Mouse (Mus musculus) ES-E14 (cell line): ENCODE data around the gene Nphp1. TPM values are rescaled to one million over a fixed set of nuclear protein-coding genes. Genes with fewer than 3 reads are reported as not detected.

Experiments
- DNase-seq: peaks from one replicate; pipeline ENCODE4 v3.0.0-alpha.2; 2013; ENCODE audit warnings: low read depth, low spot score
- H3K27ac ChIP-seq: 2 replicates; pipeline ENCODE4 v1.5.1; 2012; ENCODE audit warnings: low read depth, mild to moderate bottlenecking, low read length, moderate library complexity, mixed read lengths; ENCODE audit not compliant: poor library complexity, insufficient read depth, severe bottlenecking
- H3K36me3 ChIP-seq: 2 replicates; pipeline ENCODE4 v1.6.1; 2012; ENCODE audit warnings: mild to moderate bottlenecking, low read length, moderate library complexity, mixed read lengths; ENCODE audit not compliant: control insufficient read depth, poor library complexity, insufficient read depth, severe bottlenecking
- H3K4me1 ChIP-seq, 2 experiments: fragments of 150-350 bp in 1 of 2; sonication (generic) in 1 of 2; 2 replicates each; pipeline ENCODE4 v1.6.1; 2012; ENCODE audit warnings: low read length in 2 of 2, mild to moderate bottlenecking in 1 of 2, mixed read lengths in 1 of 2; ENCODE audit not compliant: control insufficient read depth in 2 of 2, insufficient read depth in 2 of 2, poor library complexity in 1 of 2
- H3K4me3 ChIP-seq, 2 experiments: fragments of 150-350 bp in 1 of 2; sonication (generic) in 1 of 2; 2 replicates each; pipeline ENCODE4 v1.5.1; 2012; ENCODE audit warnings: low read length in 2 of 2, low read depth in 1 of 2, mild to moderate bottlenecking in 1 of 2, mixed read lengths in 1 of 2; ENCODE audit not compliant: insufficient read depth in 1 of 2, poor library complexity in 1 of 2, severe bottlenecking in 1 of 2
- H3K9ac ChIP-seq: 2 replicates; pipeline ENCODE4 v1.6.1; 2012; ENCODE audit warnings: low read depth, mild to moderate bottlenecking, low read length, mixed read lengths; ENCODE audit not compliant: poor library complexity, insufficient read depth, severe bottlenecking
- H3K9me3 ChIP-seq: fragments of 150-350 bp; sonication (generic); 2 replicates; pipeline ENCODE4 v1.6.1; 2012; ENCODE audit warnings: low read depth, mild to moderate bottlenecking, low read length; ENCODE audit not compliant: control insufficient read depth, insufficient read depth
- CHD2 ChIP-seq: IDR thresholded peaks from 2 replicates; pipeline ENCODE4 v1.6.1; 2014; ENCODE audit warnings: mild to moderate bottlenecking, low read depth, low read length, inconsistent platforms
- HCFC1 ChIP-seq: IDR thresholded peaks from 2 replicates; pipeline ENCODE4 v1.6.1; 2012; ENCODE audit warnings: low read length, inconsistent platforms, borderline replicate concordance; ENCODE audit not compliant: insufficient read depth
- MAFK ChIP-seq: IDR thresholded peaks from 2 replicates; pipeline ENCODE4 v1.6.1; 2014; ENCODE audit warnings: mild to moderate bottlenecking, low read depth, low read length, inconsistent platforms; ENCODE audit not compliant: insufficient read depth
- ZC3H11A ChIP-seq: IDR thresholded peaks from 2 replicates; pipeline ENCODE4 v1.6.1; 2012; ENCODE audit warnings: low read depth, mild to moderate bottlenecking, inconsistent platforms, low read length, borderline replicate concordance
- ZNF384 ChIP-seq: IDR thresholded peaks from 2 replicates; pipeline ENCODE4 v1.6.1; 2012; ENCODE audit warnings: low read depth, low read length, inconsistent platforms
- in situ Hi-C, 2 experiments: fragments of 600-800 bp; cut with MboI; formaldehyde crosslinking; loops; one replicate each; pipeline ENCODE4 v1.15.1; 2025; ENCODE audit warnings: low sequenced_read_pairs in 2 of 2, inconsistent platforms in 1 of 2; ENCODE audit not compliant: unreplicated experiment in 2 of 2
- total RNA-seq: library from RNA; depleted of rRNA; stranded (reverse); fragments of 300-350 nt; gene quantifications from 2 replicates; pipeline ENCODE4 v1.2.3, GENCODE M21; 2012

The Nphp1 gene
- total RNA-seq, 1 experiment: 7.4 TPM

DNA sequence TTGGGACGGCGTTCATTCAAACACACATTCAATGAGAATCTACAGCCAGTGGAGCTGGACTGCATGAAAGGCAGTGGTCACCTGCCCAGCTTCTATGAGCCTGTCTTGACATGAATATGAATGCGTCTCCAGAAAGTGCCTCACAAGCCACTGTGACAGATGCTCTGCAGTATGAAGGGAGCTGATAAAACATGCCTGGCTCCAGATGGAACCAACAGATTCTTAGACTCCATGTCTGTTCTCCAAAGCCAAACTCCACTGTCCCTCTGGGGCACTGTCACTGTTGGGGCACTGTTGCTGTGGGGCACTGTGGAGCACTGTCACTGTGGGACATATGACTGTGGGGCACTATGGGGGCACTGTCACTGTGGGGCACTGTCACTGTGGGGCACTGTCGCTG, 34.6 kb downstream of the Nphp1 start:
- in situ Hi-C loops: no loop called here

DNA sequence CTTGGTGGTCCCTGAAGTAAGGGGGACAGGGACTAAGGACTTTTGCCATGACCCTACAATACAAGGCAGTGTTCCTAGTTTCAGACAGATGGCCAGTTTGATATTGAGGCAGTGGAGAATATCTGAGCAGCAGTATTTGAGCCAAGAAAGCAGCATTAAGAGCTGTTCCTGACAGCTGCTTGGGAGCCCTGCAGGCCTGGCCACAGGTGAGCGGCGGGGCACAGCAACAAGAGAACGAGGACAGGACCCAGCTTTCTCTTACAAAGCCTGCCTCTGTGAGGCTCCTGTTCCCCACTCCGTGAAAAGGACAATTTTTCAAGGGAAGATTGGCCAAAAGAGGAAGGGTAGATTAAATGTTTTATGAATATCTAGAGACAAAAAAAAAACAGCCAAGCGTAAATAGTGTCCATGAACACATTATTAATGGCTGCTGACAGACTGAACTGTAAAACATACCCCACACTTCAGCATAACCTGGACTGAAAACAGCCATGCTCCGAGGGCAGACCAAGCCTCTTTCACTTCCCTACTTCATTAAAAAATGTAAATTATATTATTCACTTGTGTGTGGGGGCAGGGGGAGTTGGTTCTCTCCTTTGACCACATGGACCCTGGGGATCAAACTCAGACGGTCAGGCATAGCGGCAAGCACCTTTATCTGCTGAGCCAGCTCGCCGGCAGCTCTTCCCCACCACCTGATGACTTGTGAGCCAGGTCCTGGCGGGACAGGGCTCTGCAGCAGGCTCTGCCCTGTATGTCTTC, 36.7 kb downstream of the Nphp1 start:
- TF ChIP-seq ZNF384: no peak
- TF ChIP-seq ZC3H11A: no peak
- no peak for TF ChIP-seq MAFK
- TF ChIP-seq HCFC1: no peak
- TF ChIP-seq CHD2: no peak
- no peak overlapping the region for H3K9ac ChIP-seq
- DNase-seq: no peak
- in situ Hi-C loops: no loop called here
- no peaks in the 10 kb centered on the region for H3K9me3 ChIP-seq
- no peak overlapping the region for H3K4me3 ChIP-seq
- H3K36me3 ChIP-seq: no peaks in the 10 kb centered on the region
- H3K27ac ChIP-seq: no peak overlapping the region
- no peaks in the 10 kb centered on the region for H3K4me1 ChIP-seq

More for the DNA sequence above, 34.6 kb downstream of the Nphp1 start:
- H3K4me3 ChIP-seq: no peak overlapping the region
- no peak for DNase-seq
- H3K9me3 ChIP-seq: no peaks in the 10 kb centered on the region
- H3K27ac ChIP-seq: no peak overlapping the region
- TF ChIP-seq HCFC1 (no peak), CHD2 (no peak), MAFK (no peak), ZNF384 (no peak), ZC3H11A (no peak)
- H3K4me1 ChIP-seq: no peaks in the 10 kb centered on the region
- no peaks in the 10 kb centered on the region for H3K36me3 ChIP-seq
- no peak overlapping the region for H3K9ac ChIP-seq

DNA sequence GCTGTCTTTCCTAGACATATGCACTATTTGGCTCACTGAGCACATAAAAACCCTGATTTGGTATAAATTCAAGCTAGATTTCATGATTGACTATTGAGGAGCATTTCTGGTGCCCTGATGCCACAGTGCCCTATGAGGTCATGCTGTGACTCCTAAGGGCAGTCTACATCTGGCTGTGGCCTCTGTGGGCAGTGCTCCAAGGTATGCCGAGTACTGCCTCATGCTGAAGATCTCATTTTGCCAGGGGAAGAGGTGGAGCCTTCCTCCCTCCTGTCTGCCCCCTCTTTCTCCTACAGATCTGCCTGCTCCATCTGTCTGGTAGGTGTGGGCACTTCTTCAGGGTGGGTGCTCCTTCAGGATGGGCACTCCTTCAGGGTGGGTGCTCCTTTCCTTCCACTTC, 39.3 kb downstream of the Nphp1 start:
- H3K27ac ChIP-seq: no peak overlapping the region
- no peak overlapping the region for H3K4me3 ChIP-seq
- DNase-seq: no peak
- no peaks in the 10 kb centered on the region for H3K4me1 ChIP-seq
- no peaks in the 10 kb centered on the region for H3K36me3 ChIP-seq
- TF ChIP-seq CHD2 (no peak), HCFC1 (no peak), ZC3H11A (no peak), MAFK (no peak), ZNF384 (no peak)
- in situ Hi-C loops: no loop called here
- no peak overlapping the region for H3K9ac ChIP-seq
- H3K9me3 ChIP-seq: no peaks in the 10 kb centered on the region

DNA sequence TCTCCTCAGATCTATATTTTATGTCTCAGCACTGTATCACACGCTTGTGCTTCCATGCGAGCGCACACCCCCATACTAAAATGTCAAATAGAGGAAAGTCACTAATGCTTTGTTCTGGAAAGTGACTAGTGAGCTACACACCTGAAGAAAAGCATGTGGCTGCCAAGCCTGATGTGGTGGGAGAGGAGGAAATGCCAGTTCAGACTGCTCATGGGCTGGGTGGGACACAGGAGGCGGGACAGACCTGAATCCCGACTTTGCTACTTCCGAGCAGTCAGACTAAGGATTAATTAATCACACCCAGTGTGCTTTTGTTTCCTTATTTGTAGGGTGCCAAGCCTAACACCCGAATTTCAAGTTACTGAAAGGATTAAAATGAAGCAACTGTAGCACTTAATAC, 40.4 kb downstream of the Nphp1 start:
- no peaks in the 10 kb centered on the region for H3K9me3 ChIP-seq

DNA sequence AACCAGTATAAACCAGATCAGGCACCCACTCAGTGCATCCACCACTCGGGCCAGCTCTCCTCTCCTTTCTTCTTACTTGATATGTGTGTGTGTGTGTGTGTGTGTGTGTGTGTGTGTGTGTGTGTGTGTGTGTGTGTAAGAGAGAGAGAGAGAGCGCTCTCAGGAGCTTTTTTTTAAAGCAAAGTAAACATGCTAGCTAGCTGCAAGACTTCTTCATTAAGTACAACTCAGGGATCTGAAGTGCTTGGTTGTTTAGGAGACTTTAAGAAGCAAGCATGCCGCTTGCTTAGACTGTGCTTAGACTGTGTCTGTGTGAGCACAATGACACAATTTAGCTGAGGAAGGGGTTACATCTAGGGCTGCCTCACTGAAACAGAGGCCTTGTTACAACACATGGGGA, 46.1 kb downstream of the Nphp1 start:
- in situ Hi-C loops: no loop called here
- H3K27ac ChIP-seq: no peak overlapping the region
- no peaks in the 10 kb centered on the region for H3K9me3 ChIP-seq
- no peaks in the 10 kb centered on the region for H3K36me3 ChIP-seq
- no peak for DNase-seq
- H3K4me3 ChIP-seq: no peak overlapping the region
- no peaks in the 10 kb centered on the region for H3K4me1 ChIP-seq
- H3K9ac ChIP-seq: no peak overlapping the region
- TF ChIP-seq ZNF384 (no peak), MAFK (no peak), CHD2 (no peak), HCFC1 (no peak), ZC3H11A (no peak)

More for the DNA sequence above, 40.4 kb downstream of the Nphp1 start:
- Histone ChIP-seq H3K36me3 (no peaks in the 10 kb centered on the region), H3K4me3 (no peak overlapping the region), H3K4me1 (no peaks in the 10 kb centered on the region), H3K9ac (no peak overlapping the region), H3K27ac (no peak overlapping the region)
- DNase-seq: no peak
- TF ChIP-seq ZNF384: no peak
- in situ Hi-C loops: no loop called here
